Mouse (Mus musculus): ENCODE data around the gene Sh3d19.

Gene Sh3d19

GRCm38 (mm10) chr3:86025341-86026137 is 54.6 kb downstream of the Sh3d19 start:
- in situ Hi-C loops (cut with MboI; ENCODE audit: low sequenced_read_pairs), result no loop called here

- in situ Hi-C loops (cut with MboI; ENCODE audit: low sequenced_read_pairs), result no loop called here
These were observed 57.9 kb downstream of the Sh3d19 start for GRCm38 (mm10) chr3:86028658-86029375.

DNA sequence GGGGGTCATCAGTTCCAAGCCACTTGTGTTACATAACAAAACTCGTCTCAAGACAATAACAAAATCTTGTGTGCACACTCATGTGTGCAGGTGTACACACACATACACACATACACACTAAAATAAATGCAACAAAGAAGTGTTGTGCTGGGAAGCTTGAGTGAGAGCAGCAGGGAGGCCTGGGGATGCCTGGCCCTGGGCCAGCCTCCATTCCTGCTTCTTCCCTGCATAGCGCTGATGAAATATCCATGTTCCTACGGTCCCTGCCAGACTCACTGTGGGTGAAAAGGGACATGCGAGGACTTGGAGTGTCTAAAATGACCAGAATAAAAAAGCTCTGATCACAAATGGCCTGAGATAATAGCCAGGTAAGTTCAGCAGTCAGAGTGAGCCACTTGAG is 59.7 kb downstream of the Sh3d19 start:
- in situ Hi-C loops (cut with MboI; ENCODE audit: low sequenced_read_pairs), result no loop called here

- in situ Hi-C loops (cut with MboI; ENCODE audit: low sequenced_read_pairs), result no loop called here
These were observed 62.7 kb downstream of the Sh3d19 start for GRCm38 (mm10) chr3:86033455-86034090.

- in situ Hi-C loops (cut with MboI; ENCODE audit: low sequenced_read_pairs), result no loop called here
These were observed 67.1 kb downstream of the Sh3d19 start for GRCm38 (mm10) chr3:86037926-86038484.

- in situ Hi-C loops (cut with MboI; ENCODE audit: low sequenced_read_pairs), result no loop called here
These were observed 67.7 kb downstream of the Sh3d19 start for GRCm38 (mm10) chr3:86038648-86039047.

DNA sequence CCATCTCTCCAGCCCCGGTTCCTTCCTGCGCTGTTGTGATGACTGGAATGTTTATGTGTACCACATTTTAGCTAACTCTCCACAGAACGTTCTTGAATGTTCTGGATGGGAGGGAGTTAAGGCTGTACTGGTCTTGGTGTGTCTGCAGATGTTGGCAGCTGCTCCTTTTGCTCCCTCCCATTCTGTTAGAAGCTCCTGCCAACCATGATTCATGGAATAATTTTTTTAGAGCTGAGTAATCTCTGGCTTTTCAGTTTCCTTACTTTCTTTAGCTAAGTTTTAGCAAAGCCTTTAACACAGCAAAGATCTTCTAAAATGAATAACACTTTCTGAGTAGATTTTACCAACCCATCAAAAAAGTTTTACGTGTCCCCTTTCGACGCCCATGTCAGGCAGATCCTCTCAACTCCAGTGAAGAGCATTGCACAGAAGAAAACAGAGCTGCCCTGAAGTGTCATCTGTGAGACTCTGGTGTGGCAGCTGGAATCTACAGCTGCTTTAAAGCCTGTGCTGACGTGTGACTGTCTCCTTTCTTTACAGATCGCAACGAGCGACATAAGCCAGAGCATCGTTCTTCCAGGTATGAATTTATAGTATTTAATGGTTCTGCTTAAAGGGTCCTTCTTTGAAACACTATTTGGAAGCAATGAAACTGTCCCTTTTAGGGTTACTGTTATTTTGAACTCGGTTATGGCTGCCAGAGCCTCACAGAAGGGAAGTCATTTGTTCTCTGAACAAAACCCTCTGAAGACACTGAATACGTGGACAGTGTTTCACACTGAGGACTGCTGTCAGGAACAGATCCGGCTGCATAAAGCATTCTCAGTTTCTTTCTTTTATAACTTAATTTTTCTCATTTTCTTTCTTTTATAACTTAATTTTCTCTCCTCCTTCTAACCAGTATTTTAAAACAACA is 69.6 kb downstream of the Sh3d19 start:
- in situ Hi-C loops (cut with MboI; ENCODE audit: low sequenced_read_pairs), result no loop called here

GRCm38 (mm10) chr3:86047686-86048408 is 76.9 kb downstream of the Sh3d19 start:
- in situ Hi-C loops (cut with MboI; ENCODE audit: low sequenced_read_pairs), result no loop called here

DNA sequence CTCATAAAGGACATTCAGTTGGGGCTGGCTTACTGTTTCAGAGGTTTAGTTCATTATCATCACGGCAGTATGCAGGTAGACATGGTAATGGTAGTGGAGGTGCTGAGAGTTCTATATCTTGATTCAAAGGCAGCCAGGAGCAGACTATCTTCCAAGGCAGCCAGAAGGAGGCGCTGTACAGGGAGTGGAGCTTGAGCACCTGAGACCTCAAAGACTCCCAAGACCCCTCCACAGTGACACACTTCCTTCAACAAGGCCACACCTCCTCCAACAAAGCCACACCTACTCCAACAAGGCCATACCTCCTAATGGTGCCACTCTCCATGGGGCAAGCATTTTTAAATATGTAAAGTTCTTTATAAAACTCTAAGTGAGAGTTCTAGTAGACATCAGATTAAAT is 78.1 kb downstream of the Sh3d19 start:
- in situ Hi-C loops (cut with MboI; ENCODE audit: low sequenced_read_pairs), result no loop called here

- in situ Hi-C loops (cut with MboI; ENCODE audit: low sequenced_read_pairs), result no loop called here
These were observed 85.8 kb downstream of the Sh3d19 start for GRCm38 (mm10) chr3:86056678-86057077.

GRCm38 (mm10) chr3:86057436-86058095 is 86.7 kb downstream of the Sh3d19 start:
- in situ Hi-C loops (cut with MboI; ENCODE audit: low sequenced_read_pairs), result no loop called here

DNA sequence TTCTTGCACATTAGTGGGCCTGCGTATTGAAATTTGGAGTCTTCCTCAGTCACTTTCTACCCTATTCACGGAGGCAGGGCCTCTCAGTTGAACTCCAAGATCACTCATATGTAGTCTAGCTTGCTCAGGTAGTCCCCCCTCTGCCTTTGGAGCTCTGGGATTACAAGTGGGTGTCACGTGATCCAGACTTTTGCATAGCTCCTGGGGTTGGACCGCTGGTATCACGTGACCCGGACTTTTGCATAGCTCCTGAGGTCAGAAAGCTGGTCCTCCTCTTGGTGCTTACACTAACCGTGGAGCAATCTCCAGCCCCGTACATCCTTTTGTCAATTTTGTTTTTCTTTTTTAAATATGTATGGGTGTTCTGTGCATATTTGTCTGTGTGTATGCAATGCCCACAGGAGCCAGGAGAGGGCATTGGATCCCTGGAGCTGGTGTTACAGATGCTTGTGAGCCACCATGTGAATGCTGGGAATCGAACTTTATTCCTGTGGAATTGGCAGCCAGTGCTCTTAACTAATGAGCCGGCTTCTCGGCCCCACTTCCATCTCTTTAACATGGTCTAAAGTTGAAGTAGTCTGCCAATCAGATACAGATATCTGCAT is 98.8 kb downstream of the Sh3d19 start:
- in situ Hi-C loops (cut with MboI; ENCODE audit: low sequenced_read_pairs), result no loop called here

DNA sequence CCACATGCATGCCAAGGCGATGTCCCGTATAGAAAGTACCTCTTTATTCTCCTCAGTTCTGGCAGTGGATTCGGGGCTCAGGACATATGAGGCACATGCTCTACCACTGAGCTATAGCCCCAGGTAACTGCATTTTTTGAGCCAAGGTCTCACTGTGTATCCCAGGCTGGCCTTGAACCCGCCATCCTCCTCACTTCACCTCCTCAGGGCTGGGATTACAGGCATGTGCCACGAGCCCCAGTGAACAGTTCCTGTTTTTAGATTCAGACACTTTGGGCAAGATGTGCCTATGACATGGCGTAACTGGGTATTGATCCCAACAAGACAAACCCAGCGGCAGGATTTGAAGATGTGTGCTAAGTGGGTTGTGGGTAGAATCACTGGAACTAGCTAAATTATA is 99.9 kb downstream of the Sh3d19 start:
- in situ Hi-C loops (cut with MboI; ENCODE audit: low sequenced_read_pairs), result no loop called here

- in situ Hi-C loops (cut with MboI; ENCODE audit: low sequenced_read_pairs), result no loop called here
These were observed 101.2 kb downstream of the Sh3d19 start for GRCm38 (mm10) chr3:86072066-86072465.

GRCm38 (mm10) chr3:86072889-86073288 is 102.0 kb downstream of the Sh3d19 start:
- in situ Hi-C loops (cut with MboI; ENCODE audit: low sequenced_read_pairs), result no loop called here

DNA sequence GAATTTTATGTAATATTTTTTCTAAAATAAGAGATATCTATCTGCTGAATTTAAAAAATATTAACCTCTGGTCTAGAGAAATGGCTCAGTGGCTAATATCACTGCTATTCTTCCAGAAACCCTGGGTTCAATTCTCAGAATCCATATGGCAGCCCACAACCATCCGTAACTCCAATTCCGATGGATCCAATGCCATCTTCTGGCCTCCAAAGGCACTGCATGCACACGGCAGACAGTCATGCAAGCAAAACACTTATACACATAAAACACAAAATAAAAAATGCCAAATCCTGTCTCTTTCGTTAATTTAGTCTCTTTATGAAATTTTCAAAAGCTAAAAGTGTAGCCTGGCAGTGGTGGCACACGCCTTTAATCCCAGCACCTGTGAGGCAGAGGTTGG is 104.7 kb downstream of the Sh3d19 start:
- in situ Hi-C loops (cut with MboI; ENCODE audit: low sequenced_read_pairs), result no loop called here

- in situ Hi-C loops (cut with MboI; ENCODE audit: low sequenced_read_pairs), result no loop called here
These were observed 105.8 kb downstream of the Sh3d19 start for GRCm38 (mm10) chr3:86076511-86077283.

GRCm38 (mm10) chr3:86083051-86083450 is 112.1 kb downstream of the Sh3d19 start:
- in situ Hi-C loops (cut with MboI; ENCODE audit: low sequenced_read_pairs), result no loop called here

Measured in CH12F3 (cell line).